Mouse (Mus musculus) stomach, embryonic 14.5 days (tissue): ENCODE measurements at regions not wholly inside any gene's neighbourhood (a gene's known extent, or its start where the extent isn't known, plus 50 kb on each side); places are given as distances from the start of the nearest gene placed in this dataset.
"Not testable (repeated sequence)": the region's sequence is repeated elsewhere in the genome, so short reads cannot be mapped to it uniquely, and the experiment has no call there.

Experiments used
- ATAC-seq: fragments of 200-750 bp; cut with Nextera tagmentation; 2 replicates; pipeline ENCODE4 v1.8.0; 2017; ENCODE audit warnings: low read depth, moderate TSS enrichment; ENCODE audit not compliant: insufficient number of reproducible peaks, insufficient read depth, low FRiP score
- H3K27ac ChIP-seq: fragments of 300-500 bp; sonication (generic); 2 replicates; pipeline ENCODE4 v1.5.1; 2014; ENCODE audit warnings: mild to moderate bottlenecking, low read length, moderate library complexity, mixed read lengths
- H3K27me3 ChIP-seq: fragments of 300-500 bp; sonication (generic); 2 replicates; pipeline ENCODE4 v1.6.1; 2014; ENCODE audit warnings: low read length, control low read depth, mixed read lengths; ENCODE audit not compliant: control insufficient read depth, insufficient read depth
- H3K36me3 ChIP-seq: fragments of 300-500 bp; sonication (generic); 2 replicates; pipeline ENCODE4 v1.6.1; 2014; ENCODE audit warnings: mild to moderate bottlenecking, control low read depth, low read length, moderate library complexity, mixed read lengths; ENCODE audit not compliant: control insufficient read depth, insufficient read depth
- H3K4me1 ChIP-seq: fragments of 300-500 bp; sonication (generic); 2 replicates; pipeline ENCODE4 v1.6.1; 2014; ENCODE audit warnings: low read length, control low read depth, mixed read lengths; ENCODE audit not compliant: control insufficient read depth, insufficient read depth
- H3K4me2 ChIP-seq: fragments of 300-500 bp; sonication (generic); replicated peaks from 2 replicates; pipeline ENCODE4 v1.6.1; 2014; ENCODE audit warnings: low read depth, low read length, control low read depth
- H3K4me3 ChIP-seq: fragments of 300-500 bp; sonication (generic); 2 replicates; pipeline ENCODE4 v1.5.1; 2014; ENCODE audit warnings: low read depth, low read length, control low read depth
- H3K9ac ChIP-seq: fragments of 300-500 bp; sonication (generic); replicated peaks from 2 replicates; pipeline ENCODE4 v1.6.1; 2014; ENCODE audit warnings: low read depth, mild to moderate bottlenecking, control low read depth, low read length, moderate library complexity, mixed read lengths
- H3K9me3 ChIP-seq: fragments of 300-500 bp; sonication (generic); 2 replicates; pipeline ENCODE4 v1.6.1; 2016; ENCODE audit warnings: low read depth, low read length, control low read depth; ENCODE audit not compliant: control insufficient read depth
- WGBS: fragments of 180-500 bp; shearing (Covaris S2); extraction: QIAGEN DNeasy Blood & Tissue Kit; methylation state at CpG from one replicate; pipeline ENCODE4 v1.1.7; 2014; 5-methylcytosine and 5-hydroxymethylcytosine counted together

- H3K36me3 ChIP-seq = no peaks in the 10 kb centered on the region
- WGBS = 88% methylated on average over 1 of the region's 1 CpGs
- no peaks in the 10 kb centered on the region for H3K27me3 ChIP-seq
- no peak overlapping the region for H3K9ac ChIP-seq
- no peaks in the 10 kb centered on the region for H3K9me3 ChIP-seq
- H3K4me1 ChIP-seq = no peaks in the 10 kb centered on the region
- H3K4me3 ChIP-seq = no peak overlapping the region
- ATAC-seq = peak; percentile 37; the same call in 1 of the 2 replicates
- no peak overlapping the region for H3K27ac ChIP-seq
- H3K4me2 ChIP-seq = no peak overlapping the region
Measured at GRCm38 (mm10) chr3:22681999-22682648, 605.7 kb downstream of the Tbl1xr1 start.

- Histone ChIP-seq H3K9ac (no peak overlapping the region), H3K4me2 (no peak overlapping the region), H3K4me1 (no peaks in the 10 kb centered on the region), H3K36me3 (no peaks in the 10 kb centered on the region), H3K9me3 (no peaks in the 10 kb centered on the region), H3K27ac (no peak overlapping the region), H3K27me3 (no peaks in the 10 kb centered on the region), H3K4me3 (no peak overlapping the region)
- ATAC-seq = no peak
Measured at GRCm38 (mm10) chr3:22699317-22699716, 622.9 kb downstream of the Tbl1xr1 start.

GRCm38 (mm10) chr3:22701486-22701885 is 625.0 kb downstream of the Tbl1xr1 start:
- H3K4me2 ChIP-seq, H3K9ac ChIP-seq, H3K4me3 ChIP-seq, H3K36me3 ChIP-seq, ATAC-seq, H3K9me3 ChIP-seq, H3K4me1 ChIP-seq, H3K27ac ChIP-seq, H3K27me3 ChIP-seq: not testable (repeated sequence)
- 78% methylated on average over 5 of the region's 5 CpGs for WGBS

- Histone ChIP-seq H3K4me3 (no peak overlapping the region), H3K27ac (no peak overlapping the region), H3K36me3 (no peaks in the 10 kb centered on the region), H3K4me2 (no peak overlapping the region), H3K9me3 (peaks cover 6% of the 10 kb centered on the region; the same call in 1 of the 2 replicates), H3K27me3 (no peaks in the 10 kb centered on the region), H3K4me1 (no peaks in the 10 kb centered on the region), H3K9ac (no peak overlapping the region)
- 72% methylated on average over 11 of the region's 17 CpGs for WGBS
- ATAC-seq = no peak
Measured at GRCm38 (mm10) chr3:22705673-22706072, 629.2 kb downstream of the Tbl1xr1 start.

- Histone ChIP-seq H3K4me3 (no peak overlapping the region), H3K4me1 (no peaks in the 10 kb centered on the region), H3K9ac (no peak overlapping the region), H3K27ac (no peak overlapping the region), H3K4me2 (no peak overlapping the region), H3K36me3 (no peaks in the 10 kb centered on the region), H3K27me3 (no peaks in the 10 kb centered on the region), H3K9me3 (no peaks in the 10 kb centered on the region)
- no peak for ATAC-seq
Measured at GRCm38 (mm10) chr3:22745026-22745425, 668.6 kb downstream of the Tbl1xr1 start.
